Mouse (Mus musculus): Measurements from ENCODE around the gene Tbc1d9b. TPM values are rescaled to one million over a fixed set of nuclear protein-coding genes. Genes with fewer than 3 reads are reported as not detected.

The Tbc1d9b gene
- polyA plus RNA-seq, 1 experiment: 10.9 TPM

- TF ChIP-seq CTCF (IDR thresholded peaks at IDR 0.05; ENCODE audit: control insufficient read depth, insufficient read depth, insufficient replicate concordance, low read depth, low read length) (no peak), POLR2A (IDR thresholded peaks at IDR 0.05; ENCODE audit: control insufficient read depth, low read depth, low read length) (no peak)
- Histone ChIP-seq H3K36me3 (ENCODE audit: control insufficient read depth, insufficient read depth, low read length) (peaks cover 6% of the 10 kb centered on the region), H3K4me1 (ENCODE audit: control insufficient read depth, insufficient read depth, low read length) (no peaks in the 10 kb centered on the region), H3K27ac (ENCODE audit: control insufficient read depth, insufficient read depth, low read depth, low read length) (no peak overlapping the region), H3K4me3 (ENCODE audit: control insufficient read depth, low read depth, low read length) (no peak overlapping the region), H3K27me3 (ENCODE audit: control insufficient read depth, insufficient read depth, low read length) (no peaks in the 10 kb centered on the region)
These were observed 70.4 kb downstream of the Tbc1d9b start for GRCm38 (mm10) chr11:50201590-50201989.

DNA sequence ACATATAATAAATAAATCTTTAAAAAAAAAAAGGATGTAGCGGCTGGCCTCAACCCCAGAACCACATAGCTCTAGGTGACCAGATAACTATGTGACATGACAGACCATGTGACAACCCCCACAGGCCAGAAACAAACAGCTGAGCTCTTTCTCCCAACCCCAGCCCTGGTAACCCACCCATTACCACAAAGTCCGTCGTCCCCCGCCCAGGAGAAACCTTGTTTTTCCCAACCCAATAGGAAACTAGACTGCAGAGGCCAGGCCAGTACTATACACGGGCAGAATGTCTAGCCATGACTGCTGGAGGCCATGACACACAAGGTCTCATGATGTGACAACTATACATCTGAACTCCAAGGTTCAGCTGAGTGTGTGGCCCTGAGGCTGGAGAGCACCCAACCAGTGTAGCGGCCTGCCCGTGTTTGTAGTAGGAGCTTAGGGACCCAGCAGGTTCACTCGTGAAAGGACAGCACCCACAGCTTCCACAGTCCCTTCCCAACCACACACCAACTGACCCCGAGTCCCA is 72.2 kb downstream of the Tbc1d9b start:
- Histone ChIP-seq H3K27ac (ENCODE audit: control insufficient read depth, insufficient read depth, low read depth, low read length) (no peak overlapping the region), H3K4me3 (ENCODE audit: control insufficient read depth, low read depth, low read length) (no peak overlapping the region), H3K4me1 (ENCODE audit: control insufficient read depth, insufficient read depth, low read length) (no peaks in the 10 kb centered on the region), H3K27me3 (ENCODE audit: control insufficient read depth, insufficient read depth, low read length) (no peaks in the 10 kb centered on the region), H3K36me3 (ENCODE audit: control insufficient read depth, insufficient read depth, low read length) (peaks cover 6% of the 10 kb centered on the region)
- TF ChIP-seq CTCF (IDR thresholded peaks at IDR 0.05; ENCODE audit: control insufficient read depth, insufficient read depth, insufficient replicate concordance, low read depth, low read length): no peak
- TF ChIP-seq POLR2A (IDR thresholded peaks at IDR 0.05; ENCODE audit: control insufficient read depth, low read depth, low read length): no peak

GRCm38 (mm10) chr11:50205434-50205833 is 74.2 kb downstream of the Tbc1d9b start:
- Histone ChIP-seq H3K4me1 (ENCODE audit: control insufficient read depth, insufficient read depth, low read length) (no peaks in the 10 kb centered on the region), H3K27ac (ENCODE audit: control insufficient read depth, insufficient read depth, low read depth, low read length) (no peak overlapping the region), H3K4me3 (ENCODE audit: control insufficient read depth, low read depth, low read length) (no peak overlapping the region), H3K36me3 (ENCODE audit: control insufficient read depth, insufficient read depth, low read length) (peaks cover 6% of the 10 kb centered on the region), H3K27me3 (ENCODE audit: control insufficient read depth, insufficient read depth, low read length) (no peaks in the 10 kb centered on the region)
- TF ChIP-seq POLR2A (IDR thresholded peaks at IDR 0.05; ENCODE audit: control insufficient read depth, low read depth, low read length) (no peak), CTCF (IDR thresholded peaks at IDR 0.05; ENCODE audit: control insufficient read depth, insufficient read depth, insufficient replicate concordance, low read depth, low read length) (no peak)

GRCm38 (mm10) chr11:50206037-50206436 is 74.8 kb downstream of the Tbc1d9b start:
- Histone ChIP-seq H3K4me1 (ENCODE audit: control insufficient read depth, insufficient read depth, low read length) (no peaks in the 10 kb centered on the region), H3K4me3 (ENCODE audit: control insufficient read depth, low read depth, low read length) (no peak overlapping the region), H3K36me3 (ENCODE audit: control insufficient read depth, insufficient read depth, low read length) (peaks cover 6% of the 10 kb centered on the region), H3K27ac (ENCODE audit: control insufficient read depth, insufficient read depth, low read depth, low read length) (no peak overlapping the region), H3K27me3 (ENCODE audit: control insufficient read depth, insufficient read depth, low read length) (no peaks in the 10 kb centered on the region)
- TF ChIP-seq CTCF (IDR thresholded peaks at IDR 0.05; ENCODE audit: control insufficient read depth, insufficient read depth, insufficient replicate concordance, low read depth, low read length) (no peak), POLR2A (IDR thresholded peaks at IDR 0.05; ENCODE audit: control insufficient read depth, low read depth, low read length) (no peak)

DNA sequence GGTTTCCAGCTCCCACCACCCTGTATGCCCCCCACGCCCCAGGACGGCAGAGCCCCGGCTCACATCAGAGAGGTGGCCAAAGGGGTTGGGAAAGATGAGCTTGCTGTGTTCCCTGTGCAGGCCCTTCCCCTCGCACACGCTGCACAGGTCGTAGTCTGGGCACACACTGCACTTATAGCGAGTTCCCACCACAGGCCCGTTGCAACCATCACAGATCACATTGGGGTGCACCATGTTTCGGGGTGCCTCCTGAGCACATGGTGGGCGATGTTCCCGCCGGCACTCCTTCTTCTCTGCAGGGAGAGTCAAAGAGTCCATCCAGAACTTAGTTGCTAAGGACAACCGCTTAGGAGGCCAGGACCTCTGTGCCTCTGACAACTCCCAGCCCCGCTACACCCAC is 76.1 kb downstream of the Tbc1d9b start:
- no peaks in the 10 kb centered on the region for H3K4me1 ChIP-seq (ENCODE audit: control insufficient read depth, insufficient read depth, low read length)
- peaks cover 4% of the 10 kb centered on the region for H3K36me3 ChIP-seq (ENCODE audit: control insufficient read depth, insufficient read depth, low read length)
- no peak overlapping the region for H3K4me3 ChIP-seq (ENCODE audit: control insufficient read depth, low read depth, low read length)
- no peaks in the 10 kb centered on the region for H3K27me3 ChIP-seq (ENCODE audit: control insufficient read depth, insufficient read depth, low read length)
- no peak overlapping the region for H3K27ac ChIP-seq (ENCODE audit: control insufficient read depth, insufficient read depth, low read depth, low read length)
- TF ChIP-seq CTCF (IDR thresholded peaks at IDR 0.05; ENCODE audit: control insufficient read depth, insufficient read depth, insufficient replicate concordance, low read depth, low read length): no peak
- TF ChIP-seq POLR2A (IDR thresholded peaks at IDR 0.05; ENCODE audit: control insufficient read depth, low read depth, low read length): no peak

- H3K36me3 ChIP-seq (ENCODE audit: control insufficient read depth, insufficient read depth, low read length): peaks cover 4% of the 10 kb centered on the region
- peaks cover 2% of the 10 kb centered on the region; the same call in 1 of the 2 replicates for H3K4me1 ChIP-seq (ENCODE audit: control insufficient read depth, insufficient read depth, low read length)
- no peak for TF ChIP-seq CTCF (IDR thresholded peaks at IDR 0.05; ENCODE audit: control insufficient read depth, insufficient read depth, insufficient replicate concordance, low read depth, low read length)
- no peak for TF ChIP-seq POLR2A (IDR thresholded peaks at IDR 0.05; ENCODE audit: control insufficient read depth, low read depth, low read length)
- H3K4me3 ChIP-seq (ENCODE audit: control insufficient read depth, low read depth, low read length): no peak overlapping the region
- no peaks in the 10 kb centered on the region for H3K27me3 ChIP-seq (ENCODE audit: control insufficient read depth, insufficient read depth, low read length)
- H3K27ac ChIP-seq (ENCODE audit: control insufficient read depth, insufficient read depth, low read depth, low read length): no peak overlapping the region
These were observed 76.8 kb downstream of the Tbc1d9b start for GRCm38 (mm10) chr11:50208039-50208438.

- H3K27ac ChIP-seq (ENCODE audit: control insufficient read depth, insufficient read depth, low read depth, low read length): peak overlapping the region; percentile 96
- TF ChIP-seq POLR2A (IDR thresholded peaks at IDR 0.05; ENCODE audit: control insufficient read depth, low read depth, low read length) (no peak), CTCF (IDR thresholded peaks at IDR 0.05; ENCODE audit: control insufficient read depth, insufficient read depth, insufficient replicate concordance, low read depth, low read length) (no peak)
These were observed 78.9 kb downstream of the Tbc1d9b start for GRCm38 (mm10) chr11:50210101-50210504.

More at GRCm38 (mm10) chr11:50210101-50210504, 78.9 kb downstream of the Tbc1d9b start:
- Histone ChIP-seq H3K36me3 (ENCODE audit: control insufficient read depth, insufficient read depth, low read length) (peaks cover 4% of the 10 kb centered on the region), H3K4me1 (ENCODE audit: control insufficient read depth, insufficient read depth, low read length) (peaks cover 2% of the 10 kb centered on the region; the same call in 1 of the 2 replicates), H3K27me3 (ENCODE audit: control insufficient read depth, insufficient read depth, low read length) (no peaks in the 10 kb centered on the region), H3K4me3 (ENCODE audit: control insufficient read depth, low read depth, low read length) (peak overlapping the region; percentile 95)
